Mouse (Mus musculus) layer of hippocampus, adult 9-10 months (tissue): ENCODE results near the gene Cluh.
A peak's percentile ranks its signal among the peaks of the same experiment; 100 is the strongest.

ENCODE experiments used
- DNase-seq: peaks from one replicate; pipeline ENCODE4 v3.0.0; 2022; ENCODE audit warnings: low spot score

Gene Cluh

DNA sequence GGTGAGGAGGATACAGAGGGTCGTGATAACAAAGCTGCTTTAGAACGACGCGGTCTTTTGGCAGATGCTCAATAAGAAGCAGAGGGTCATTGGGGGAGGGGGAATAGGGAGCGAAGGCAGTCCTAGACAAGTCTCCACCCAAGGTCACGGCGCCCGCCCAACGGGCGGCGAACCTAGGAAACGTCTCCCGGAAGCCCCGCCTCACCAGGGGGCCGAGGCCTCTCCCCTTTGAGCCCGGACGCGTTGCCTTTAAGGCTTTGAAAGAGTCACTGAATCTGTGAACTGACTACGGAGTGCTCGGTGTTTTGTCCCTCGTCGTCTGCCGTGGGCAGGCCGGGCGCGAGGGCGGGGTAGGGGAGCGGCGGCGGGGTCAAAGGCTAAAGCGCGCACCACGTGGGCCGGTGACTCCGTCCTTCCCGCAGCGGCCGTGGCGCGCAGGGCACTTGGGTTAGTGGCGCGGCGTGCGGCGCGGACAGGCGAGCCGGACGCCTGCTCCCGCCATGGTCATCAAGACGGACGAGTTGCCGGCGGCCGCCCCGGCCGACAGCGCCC is at the start of gene Cluh:
Cluh (plus strand) TSS at position 401 of the 552 bp plus-strand sequence.
- DNase-seq = peak; percentile 89

DNA sequence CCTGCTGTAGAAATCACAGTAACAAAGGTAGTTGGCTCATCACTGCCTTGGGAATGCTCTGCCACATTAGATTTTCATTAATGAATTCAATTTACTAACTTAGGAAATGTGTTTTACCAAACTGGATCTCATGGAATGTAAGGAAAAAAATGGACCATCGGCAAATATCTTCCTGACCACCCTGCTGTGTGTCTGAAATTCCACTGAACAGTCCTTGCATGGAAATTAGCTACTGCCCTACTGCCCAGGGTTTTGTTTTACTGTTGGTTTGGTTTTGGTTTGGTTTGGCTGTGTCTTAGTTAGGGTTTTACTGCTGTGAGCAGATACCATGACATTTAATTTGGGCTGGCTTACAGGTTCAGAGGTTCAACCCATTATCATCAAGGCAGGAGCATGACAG is 47.0 kb upstream of the Cluh start:
- DNase-seq = no peak

GRCm38 (mm10) chr11:74610068-74610467 is 39.2 kb upstream of the Cluh start:
- DNase-seq = no peak

DNA sequence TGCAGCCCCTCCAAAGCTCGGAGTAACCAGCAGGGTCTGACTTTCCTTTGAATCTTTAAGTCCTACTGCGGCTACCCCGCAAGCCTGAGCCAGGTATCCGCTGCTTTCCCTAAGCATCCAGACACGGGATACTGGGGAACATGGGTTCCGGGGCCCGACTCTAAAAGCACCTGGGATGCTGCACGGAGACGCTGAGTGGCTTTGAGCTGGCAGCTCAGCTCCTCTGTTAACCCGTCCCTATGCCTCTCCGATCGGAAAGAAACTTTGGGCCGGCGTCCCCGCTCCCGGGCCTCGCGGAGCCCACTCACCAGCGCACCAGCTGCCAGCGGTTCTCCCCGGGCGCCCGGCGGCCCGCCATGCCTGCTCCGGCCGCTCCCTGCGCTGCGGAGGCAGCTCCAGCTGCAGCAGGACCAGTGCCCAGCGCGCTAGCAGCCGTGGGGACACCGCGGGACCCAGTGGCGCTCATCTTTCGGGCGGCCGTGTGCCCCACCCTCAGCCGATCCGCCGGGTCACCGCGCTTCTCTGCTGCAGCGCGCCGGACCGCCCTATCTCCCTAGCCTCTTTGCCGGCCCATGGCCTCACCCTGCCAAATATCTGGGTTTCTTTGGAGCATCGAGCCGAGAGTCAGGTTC is 38.6 kb upstream of the Cluh start, which contains the start of gene Rap1gap2:
Rap1gap2 (minus strand) TSS at position 371 of the 632 bp plus-strand sequence.
- DNase-seq = no peak

DNA sequence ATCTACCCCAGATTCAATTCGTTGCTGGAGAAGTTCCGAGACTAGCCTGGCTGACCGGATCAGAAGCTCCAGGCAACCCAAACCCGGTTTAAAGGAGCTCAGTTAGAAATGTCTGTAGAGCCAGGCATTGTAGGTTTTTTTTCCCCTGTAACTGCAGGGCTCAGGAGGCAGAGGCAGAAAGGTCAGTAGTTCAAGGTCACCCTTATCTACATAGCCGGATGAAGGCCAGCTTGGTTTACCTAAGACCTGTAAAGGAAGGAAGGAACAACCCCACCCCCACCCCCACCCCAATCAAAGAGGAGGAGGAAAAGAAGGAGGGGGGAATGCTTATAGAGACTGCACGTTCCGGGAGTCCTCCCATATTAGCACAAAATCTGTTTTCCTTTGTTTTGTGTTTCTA is 37.9 kb upstream of the Cluh start:
- DNase-seq = no peak

DNA sequence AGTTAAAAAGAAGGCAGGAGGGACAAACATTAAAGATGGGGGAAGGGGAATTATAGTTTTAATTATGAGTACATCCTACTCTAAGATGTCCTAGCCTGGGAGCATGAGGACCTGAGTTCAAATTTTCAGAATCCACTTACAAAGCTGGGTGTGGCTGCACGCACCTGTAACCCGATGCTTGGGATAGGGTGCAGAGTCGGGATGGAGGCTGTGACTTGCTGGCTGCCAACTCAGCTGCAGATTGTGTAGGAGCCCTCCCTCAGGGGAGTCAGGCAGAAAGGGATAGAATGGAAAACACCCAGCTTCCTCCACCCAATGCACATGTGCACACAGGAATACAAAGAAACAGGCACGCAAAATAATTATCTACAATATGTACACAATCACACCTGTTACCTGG is 35.9 kb upstream of the Cluh start:
- no peak for DNase-seq

DNA sequence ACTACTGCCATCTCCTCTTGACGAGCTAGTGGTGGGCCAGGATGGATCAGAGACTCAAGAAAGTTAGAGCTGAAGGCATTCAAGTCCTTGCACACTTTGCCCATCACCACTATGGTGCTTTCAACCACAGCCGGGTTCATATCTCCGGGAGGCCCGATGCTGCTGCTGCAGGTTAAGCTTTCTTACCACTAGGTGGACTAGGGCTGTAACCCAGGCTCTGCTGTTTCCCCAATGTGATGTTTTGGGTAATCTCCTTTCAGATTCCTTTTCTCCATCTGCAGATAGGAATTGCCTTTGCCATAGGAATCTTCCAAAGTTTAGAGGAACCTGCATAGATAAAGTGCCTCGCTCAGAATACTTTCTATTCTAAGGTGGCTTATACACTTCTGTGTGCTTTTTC is 33.7 kb upstream of the Cluh start:
- no peak for DNase-seq

GRCm38 (mm10) chr11:74619201-74619955 is 29.9 kb upstream of the Cluh start, which contains the start of gene Ccdc92b:
Ccdc92b (plus strand) TSS chr11:74619605.
- DNase-seq = peak; percentile 18

DNA sequence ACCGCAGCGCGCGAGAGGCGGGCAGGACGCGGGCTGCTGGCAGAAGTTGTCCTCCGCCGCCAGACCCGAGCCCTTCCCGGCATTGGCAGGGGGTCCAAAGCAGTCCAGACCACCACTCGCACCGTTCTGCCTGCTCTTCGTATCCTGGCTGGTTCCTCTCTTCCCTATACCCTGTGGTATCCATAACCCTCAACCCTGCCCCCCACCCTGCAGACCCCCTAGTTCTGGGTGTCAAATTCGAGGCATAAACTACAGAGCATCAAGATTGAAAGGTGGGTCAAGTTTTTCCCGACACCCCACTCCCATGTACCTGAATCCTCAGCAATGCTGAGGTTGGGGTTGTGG is 29.4 kb upstream of the Cluh start:
- DNase-seq = no peak

GRCm38 (mm10) chr11:74621974-74622669 is 27.2 kb upstream of the Cluh start:
- no peak for DNase-seq

DNA sequence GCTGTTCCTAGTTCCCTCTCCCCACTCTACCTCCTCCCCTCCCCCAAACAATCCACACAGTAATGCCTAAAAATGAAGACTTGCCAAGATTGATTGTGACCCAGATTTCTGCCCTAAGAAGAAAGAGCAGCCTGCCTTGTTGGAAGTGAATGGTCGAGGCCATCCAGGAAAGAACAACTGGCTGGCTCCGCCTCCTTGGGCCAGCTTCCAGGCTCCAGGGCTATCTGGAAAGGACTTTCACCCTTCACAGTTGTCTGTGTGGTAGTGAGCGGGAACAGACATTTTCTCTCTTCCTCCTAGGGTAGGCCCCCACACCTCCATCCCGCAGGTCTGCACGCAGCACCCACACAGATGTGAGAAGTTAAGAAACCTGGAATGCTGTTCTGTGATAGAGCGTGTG is 25.6 kb upstream of the Cluh start:
- DNase-seq = no peak

DNA sequence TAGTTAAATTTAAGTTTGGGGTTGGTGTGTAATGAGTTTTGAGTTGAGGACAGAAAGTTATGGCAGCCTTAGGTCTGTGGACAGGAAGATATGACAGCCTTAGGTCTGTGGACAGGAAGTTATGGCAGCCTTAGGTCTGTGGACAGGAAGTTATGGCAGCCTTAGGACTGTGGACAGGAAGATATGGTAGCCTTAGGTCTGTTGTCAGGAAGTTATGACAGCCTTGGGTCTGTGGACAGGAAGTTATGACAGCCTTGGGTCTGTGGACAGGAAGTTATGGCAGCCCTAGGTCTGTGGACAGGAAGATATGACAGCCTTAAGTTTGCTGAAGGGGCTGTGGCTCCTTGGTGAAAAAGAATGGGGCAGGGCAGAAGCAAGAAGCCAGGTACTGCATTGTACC is 24.0 kb upstream of the Cluh start:
- no peak for DNase-seq

DNA sequence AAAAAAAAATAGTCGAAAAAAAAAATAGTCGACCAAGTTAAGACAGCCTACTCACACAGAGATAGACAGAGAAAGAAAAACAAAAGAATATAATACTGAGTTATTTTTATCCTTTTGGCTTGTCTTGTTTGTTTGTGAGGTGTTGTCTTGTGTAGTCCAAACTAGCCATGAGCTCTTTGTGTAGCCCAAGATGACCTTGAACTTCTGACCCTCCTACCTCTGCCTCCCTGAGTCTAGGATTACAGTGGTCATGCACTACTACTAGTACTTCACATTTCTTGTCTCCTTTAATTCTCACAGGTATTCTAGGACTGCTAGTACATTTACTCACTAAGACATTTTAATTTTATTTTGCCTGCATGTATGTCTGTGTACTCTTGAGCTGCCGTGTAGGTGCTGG is 21.8 kb upstream of the Cluh start:
- no peak for DNase-seq

GRCm38 (mm10) chr11:74631880-74632789 is 17.2 kb upstream of the Cluh start:
- DNase-seq = no peak

GRCm38 (mm10) chr11:74634490-74635275 is 14.6 kb upstream of the Cluh start:
- DNase-seq = peak; percentile 67

GRCm38 (mm10) chr11:74637486-74637885 is 11.8 kb upstream of the Cluh start:
- DNase-seq = no peak

GRCm38 (mm10) chr11:74637971-74638790 is 11.1 kb upstream of the Cluh start:
- no peak for DNase-seq

GRCm38 (mm10) chr11:74638791-74639411 is 10.4 kb upstream of the Cluh start:
- DNase-seq = no peak

DNA sequence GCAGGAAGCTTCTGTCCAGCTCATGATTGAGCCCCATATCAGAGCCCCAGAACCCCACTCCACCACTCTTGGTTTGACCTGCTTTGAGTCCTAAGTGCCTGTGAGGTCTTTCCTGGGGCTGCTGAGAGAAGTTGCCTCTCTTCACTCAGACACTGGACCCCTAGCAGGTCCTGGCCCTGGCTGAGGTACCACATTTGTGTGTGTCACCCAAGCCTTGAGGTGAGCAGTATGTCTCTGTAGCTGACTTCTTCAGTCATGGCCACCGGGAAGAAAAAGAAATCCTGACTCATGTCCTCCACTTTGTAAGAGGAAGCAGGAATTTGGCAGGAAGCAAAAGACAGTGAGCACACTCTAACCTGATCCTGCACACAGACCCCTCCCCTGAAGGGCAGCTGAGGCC is 9.7 kb upstream of the Cluh start:
- no peak for DNase-seq

GRCm38 (mm10) chr11:74647966-74648365 is 1.3 kb upstream of the Cluh start:
- DNase-seq = no peak
